13 mouse cellular contexts compared by ENCODE assay signal in genomic region chr9:113100641-113101040, GRCm38 (mm10).
"Had no signal": no experiment of that assay in that cellular context is flagged by ENCODE, and none has a peak within 500 bp of the region (broad histone marks: within the 10 kb centered on the region; RNA-seq: fewer than 3 reads in every experiment).

No protein-coding gene starts in this region.

- H3K9ac ChIP-seq: liver, embryonic 13.5 days; midbrain, embryonic 12.5 days; neural tube, embryonic 12.5 days; neural tube, embryonic 15.5 days had no signal

- H3K27me3 ChIP-seq: liver, embryonic 13.5 days; midbrain, embryonic 12.5 days; neural tube, embryonic 12.5 days; neural tube, embryonic 15.5 days had no signal

- H3K36me3 ChIP-seq: liver, embryonic 13.5 days; midbrain, embryonic 12.5 days; neural tube, embryonic 12.5 days; neural tube, embryonic 15.5 days had no signal

- H3K4me1 ChIP-seq: liver, embryonic 13.5 days; midbrain, embryonic 12.5 days; neural tube, embryonic 12.5 days; neural tube, embryonic 15.5 days had no signal

- H3K27ac ChIP-seq: liver, embryonic 13.5 days; midbrain, embryonic 12.5 days; neural tube, embryonic 12.5 days; neural tube, embryonic 15.5 days had no signal

- H3K4me2 ChIP-seq: liver, embryonic 13.5 days; midbrain, embryonic 12.5 days; neural tube, embryonic 12.5 days; neural tube, embryonic 15.5 days had no signal

- DNase-seq: kidney, adult 9 months; kidney, postnatal 14 days; kidney, postnatal 4 days; liver, embryonic 13.5 days; lung, adult 2 months; lung, postnatal 14 days; lung, postnatal 4 days; retina, postnatal 1 day; thymus, adult 18-20 months; thymus, postnatal 36 days had no signal

- H3K4me3 ChIP-seq: liver, embryonic 13.5 days; midbrain, embryonic 12.5 days; neural tube, embryonic 12.5 days; neural tube, embryonic 15.5 days had no signal

- H3K9me3 ChIP-seq: midbrain, embryonic 12.5 days; neural tube, embryonic 15.5 days had no signal
